Mouse (Mus musculus) ES-Bruce4 (cell line): Measurements from ENCODE around the gene Mum1.

ENCODE experiments used
- CTCF ChIP-seq: IDR thresholded peaks from one replicate; pipeline ENCODE4 v1.8.1; 2011; ENCODE audit warnings: low read depth, low read length
- EP300 ChIP-seq: IDR thresholded peaks from 2 replicates; pipeline ENCODE4 v1.6.1; 2011; ENCODE audit warnings: low read depth, low read length; ENCODE audit not compliant: insufficient read depth
- POLR2A ChIP-seq: IDR thresholded peaks from one replicate; pipeline ENCODE4 v1.8.1; 2011; ENCODE audit warnings: low read length; ENCODE audit not compliant: insufficient read depth

DNA sequence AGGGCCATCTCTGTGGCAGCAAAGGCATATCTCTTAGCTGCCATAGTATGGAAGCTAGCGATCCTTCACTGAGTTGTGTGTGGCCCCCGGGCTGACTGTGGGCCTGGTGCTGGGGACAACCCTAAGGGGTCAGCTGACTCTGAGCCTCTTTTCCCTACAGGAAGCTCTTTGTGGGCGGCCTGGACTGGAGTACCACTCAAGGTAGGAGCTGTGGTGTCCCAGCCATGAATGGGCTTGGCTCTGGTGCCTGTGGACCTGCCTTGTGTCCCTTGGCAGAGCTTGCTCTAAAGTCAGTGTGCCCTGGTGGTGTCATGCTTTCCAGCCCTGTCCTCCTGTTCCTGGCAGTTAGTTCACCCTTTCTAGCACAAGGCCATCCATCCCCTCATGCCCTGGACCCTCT is 47.6 kb downstream of the Mum1 start:
- TF ChIP-seq CTCF (no peak), POLR2A (no peak), EP300 (no peak)
